Mouse (Mus musculus) lung, adult 2 months (tissue): ENCODE results near the gene Gbp2. TPM values are rescaled to one million over a fixed set of nuclear protein-coding genes. Genes with fewer than 3 reads are reported as not detected.

Experiments
- DNase-seq: peaks from one replicate; pipeline ENCODE4 v3.0.0; 2022
- H3K4me1 ChIP-seq: fragments of 200-500 bp; 2 replicates; pipeline ENCODE4 v1.6.1; 2011; ENCODE audit warnings: low read length; ENCODE audit not compliant: control insufficient read depth, insufficient read depth
- H3K4me3 ChIP-seq: fragments of 200-500 bp; replicated peaks from 2 replicates; pipeline ENCODE3; 2011; ENCODE audit warnings: low read depth, mild to moderate bottlenecking, control low read depth, low read length; ENCODE audit errors: extremely low read depth
- CTCF ChIP-seq: fragments of 200-500 bp; IDR thresholded peaks from 2 replicates; pipeline ENCODE4 v1.5.1; 2011; ENCODE audit warnings: mild to moderate bottlenecking, low read length, control low read depth; ENCODE audit not compliant: insufficient read depth
- POLR2A ChIP-seq: fragments of 200-500 bp; IDR thresholded peaks from 2 replicates; pipeline ENCODE4 v1.6.1; 2011; ENCODE audit warnings: low read depth, mild to moderate bottlenecking, control low read depth, low read length, borderline replicate concordance; ENCODE audit errors: extremely low read depth
- WGBS: fragments of 180-500 bp; shearing (Covaris S2); methylation state at CpG from one replicate; pipeline ENCODE4 v1.1.7; 2018; 5-methylcytosine and 5-hydroxymethylcytosine counted together
- polyA plus RNA-seq: library from polyadenylated mRNA; depleted of rRNA; stranded (reverse); fragments of >200 nt; gene quantifications from 2 replicates; pipeline ENCODE4 v1.2.3, GENCODE M21; 2012; rRNA removed

Gbp2 gene
- polyA plus RNA-seq, result 19.6 and 24.6 TPM in 2 replicates

GRCm38 (mm10) chr3:142620111-142620955 lies at the start of gene Gbp2:
Gbp2 (plus strand) TSS chr3:142620602.
- WGBS, result 3% methylated on average over 4 of the region's 4 CpGs
- peak; percentile 52 for DNase-seq
- TF ChIP-seq CTCF (no peak), POLR2A (no peak)
- peaks cover 7% of the 10 kb centered on the region for H3K4me1 ChIP-seq
- H3K4me3 ChIP-seq, result peak within 1 kb of the TSS; percentile 54

DNA sequence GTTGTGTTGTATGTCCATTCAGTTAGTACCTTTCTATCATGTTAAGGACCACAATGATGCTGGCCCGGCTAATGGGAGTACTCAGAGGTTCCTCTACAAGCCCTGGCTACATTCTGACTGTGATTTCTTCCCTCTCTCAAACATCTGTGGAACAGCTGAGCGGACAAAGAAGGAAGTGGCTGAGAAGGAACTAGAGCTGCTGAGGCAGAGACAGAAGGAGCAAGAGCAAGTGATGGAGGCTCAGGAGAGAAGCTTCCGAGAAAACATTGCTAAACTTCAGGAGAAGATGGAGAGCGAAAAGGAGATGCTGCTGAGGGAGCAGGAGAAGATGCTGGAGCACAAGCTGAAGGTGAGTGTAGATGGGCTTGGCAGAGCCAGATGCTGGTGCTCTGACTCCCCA lies 49.7 kb upstream of the Gbp2 start:
- no peak for DNase-seq
- no peaks in the 10 kb centered on the region for H3K4me1 ChIP-seq
- 91% methylated on average over 4 of the region's 4 CpGs for WGBS
- no peak overlapping the region for H3K4me3 ChIP-seq
- no peak for TF ChIP-seq CTCF
- TF ChIP-seq POLR2A, result no peak

DNA sequence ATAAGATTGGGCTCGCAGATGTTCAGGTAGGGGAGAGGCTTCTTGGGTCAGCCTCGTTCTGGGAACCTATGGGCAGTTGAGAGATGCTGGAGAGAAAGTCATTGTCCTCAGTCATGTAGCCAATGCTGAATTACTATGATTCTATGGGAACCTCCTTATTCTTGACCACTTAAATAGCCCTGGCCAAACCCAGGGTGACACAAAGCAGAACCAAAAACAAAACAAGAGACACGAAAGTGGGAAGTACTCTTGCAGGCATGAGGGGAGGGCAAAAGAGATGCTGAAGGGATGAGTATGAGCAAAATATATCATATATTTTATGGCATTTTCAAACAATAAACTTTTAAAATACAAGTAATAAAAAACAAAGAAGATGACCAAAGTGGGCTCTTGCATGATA lies 43.3 kb upstream of the Gbp2 start:
- TF ChIP-seq POLR2A (no peak), CTCF (no peak)
- no peaks in the 10 kb centered on the region for H3K4me1 ChIP-seq
- no peak for DNase-seq
- whole genome bisulfite sequencing, result 76% methylated on average over 3 of the region's 3 CpGs
- H3K4me3 ChIP-seq, result no peak overlapping the region

DNA sequence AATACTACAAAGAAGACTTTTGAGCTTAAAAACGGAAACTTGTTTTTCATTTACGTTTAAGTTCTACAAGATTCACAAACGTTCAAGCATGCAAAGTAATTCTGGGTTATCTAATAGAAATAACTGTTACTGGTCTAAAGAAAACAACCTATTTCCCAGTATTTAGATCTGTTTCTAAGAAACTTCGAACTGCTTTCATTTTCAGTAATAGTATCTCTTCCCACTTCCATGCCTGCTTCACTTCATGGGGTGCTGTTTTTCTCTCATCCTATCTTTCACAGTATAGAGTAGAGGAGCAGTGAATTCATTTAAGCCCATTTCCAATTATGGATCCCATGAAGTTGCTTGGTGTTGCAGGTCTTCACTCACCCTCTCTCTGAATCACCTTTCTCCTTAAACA lies 42.1 kb upstream of the Gbp2 start:
- no peaks in the 10 kb centered on the region for H3K4me1 ChIP-seq
- no peak overlapping the region for H3K4me3 ChIP-seq
- DNase-seq, result no peak
- WGBS, result 77% methylated on average over 4 of the region's 4 CpGs
- TF ChIP-seq POLR2A, result no peak
- no peak for TF ChIP-seq CTCF

DNA sequence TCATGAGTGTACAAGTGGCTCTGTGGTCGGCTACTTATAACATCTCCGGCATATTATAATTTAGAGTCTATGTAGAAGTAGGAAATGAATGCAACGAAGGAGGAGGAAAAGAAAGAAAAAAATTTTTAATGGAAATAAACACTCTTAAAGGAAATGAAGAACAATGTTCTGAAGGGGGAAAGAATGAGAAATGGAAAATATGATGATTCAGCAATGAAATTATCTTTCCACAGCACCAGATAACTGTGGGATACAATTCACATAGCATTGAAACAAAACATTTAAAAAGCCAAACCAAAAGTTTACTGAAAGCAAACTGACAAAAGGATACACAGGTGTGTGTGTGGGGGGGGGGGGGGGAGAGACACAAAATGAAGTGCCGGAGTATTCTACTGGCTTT lies 37.3 kb upstream of the Gbp2 start:
- no peak for DNase-seq
- 88% methylated on average over 4 of the region's 4 CpGs for WGBS
- peaks cover 2% of the 10 kb centered on the region; the same call in 1 of the 2 replicates for H3K4me1 ChIP-seq
- TF ChIP-seq CTCF, result no peak
- TF ChIP-seq POLR2A, result no peak
- no peak overlapping the region for H3K4me3 ChIP-seq

- TF ChIP-seq CTCF (no peak), POLR2A (no peak)
These were observed 33.0 kb upstream of the Gbp2 start for GRCm38 (mm10) chr3:142587386-142587785.

GRCm38 (mm10) chr3:142588888-142589287 lies 31.5 kb upstream of the Gbp2 start:
- 45% methylated on average over 2 of the region's 2 CpGs for WGBS
- DNase-seq, result no peak
- Histone ChIP-seq H3K4me3 (no peak overlapping the region), H3K4me1 (peaks cover 2% of the 10 kb centered on the region; the same call in 1 of the 2 replicates)
- TF ChIP-seq POLR2A (no peak), CTCF (no peak)

More at GRCm38 (mm10) chr3:142587386-142587785, 33.0 kb upstream of the Gbp2 start:
- no peak overlapping the region for H3K4me3 ChIP-seq
- DNase-seq, result no peak
- peaks cover 2% of the 10 kb centered on the region; the same call in 1 of the 2 replicates for H3K4me1 ChIP-seq

DNA sequence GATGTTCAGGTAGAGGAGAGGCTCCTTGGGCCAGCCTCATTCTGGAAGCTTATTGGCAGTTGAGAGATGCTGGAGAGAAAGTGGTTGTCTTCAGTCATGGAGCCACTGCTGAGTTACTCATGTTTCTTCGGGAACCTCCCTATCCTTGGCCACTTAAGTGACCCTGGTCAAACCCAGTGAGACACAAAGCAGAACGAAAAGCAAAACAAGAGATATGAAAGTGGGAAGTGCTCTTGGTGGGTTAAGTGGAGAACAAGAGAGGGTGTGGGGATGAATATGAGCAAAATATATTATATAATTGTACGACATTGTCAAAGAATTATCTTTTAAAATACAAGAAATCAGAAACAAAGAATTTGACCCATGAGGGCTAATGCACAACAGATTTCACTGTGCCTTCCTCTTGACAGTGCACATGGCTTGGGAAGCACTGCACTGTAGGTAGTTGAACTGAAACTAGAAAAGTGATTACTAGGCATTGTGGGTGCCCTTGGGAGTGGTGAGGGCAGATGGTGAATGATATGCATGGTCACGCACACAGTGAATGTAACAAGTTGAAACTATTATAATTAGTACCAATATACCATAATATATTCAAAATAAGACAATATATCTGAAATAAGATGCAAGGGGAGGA lies 29.9 kb upstream of the Gbp2 start:
- 73% methylated on average over 4 of the region's 4 CpGs for WGBS
- no peak overlapping the region for H3K4me3 ChIP-seq

DNA sequence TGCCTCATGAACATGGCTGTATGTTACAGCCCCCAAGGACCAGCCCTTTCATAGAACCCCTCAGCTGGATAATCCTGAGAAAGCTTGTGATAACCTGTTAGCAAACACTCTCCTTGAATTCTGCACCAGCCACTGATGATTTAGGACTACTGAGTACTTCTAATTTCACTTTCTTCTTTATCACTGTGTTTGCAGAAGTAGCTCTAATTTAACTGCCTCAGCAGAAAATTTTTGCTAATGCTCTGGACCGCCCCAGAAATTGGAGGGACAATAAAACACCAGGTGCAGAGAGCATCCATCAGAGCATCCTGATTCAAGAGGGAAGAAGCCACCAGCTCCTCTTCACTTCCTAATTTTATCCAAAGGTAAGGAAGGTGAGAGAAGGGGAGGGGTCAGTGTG lies 25.9 kb upstream of the Gbp2 start, which contains the start of gene Gbp2b:
TSS of gene Gbp2b (plus strand) at position 301 of the 400 bp plus-strand sequence.
- DNase-seq, result no peak
- 81% methylated on average over 1 of the region's 1 CpGs for WGBS

More for the DNA sequence above, 29.9 kb upstream of the Gbp2 start:
- peaks cover 2% of the 10 kb centered on the region; the same call in 1 of the 2 replicates for H3K4me1 ChIP-seq
- DNase-seq, result no peak
- TF ChIP-seq POLR2A, result no peak
- TF ChIP-seq CTCF, result no peak

DNA sequence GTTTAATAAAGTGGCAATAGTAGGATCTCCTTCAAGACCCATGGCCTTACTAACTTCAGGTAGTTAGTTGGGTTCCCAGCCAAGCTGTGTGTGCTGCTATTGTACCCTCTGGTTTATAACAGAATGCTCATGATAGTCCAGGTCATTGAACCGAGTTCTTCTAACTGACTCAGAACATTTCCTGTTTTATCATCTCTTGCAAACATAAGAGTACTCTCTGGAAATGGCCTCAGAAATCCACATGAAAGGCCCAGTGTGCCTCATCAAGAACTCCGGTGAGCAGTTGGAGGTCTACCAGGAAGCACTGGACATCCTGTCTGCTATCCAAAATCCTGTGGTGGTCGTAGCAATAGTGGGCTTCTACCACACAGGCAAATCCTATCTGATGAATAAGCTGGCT lies 22.5 kb upstream of the Gbp2 start:
- Histone ChIP-seq H3K4me3 (no peak overlapping the region), H3K4me1 (no peaks in the 10 kb centered on the region)
- WGBS, result 56% methylated on average over 3 of the region's 3 CpGs
- TF ChIP-seq CTCF (no peak), POLR2A (no peak)
- DNase-seq, result no peak

More for the DNA sequence above, 25.9 kb upstream of the Gbp2 start, which contains the start of gene Gbp2b:
- TF ChIP-seq CTCF (no peak), POLR2A (no peak)
- Histone ChIP-seq H3K4me3 (no peak within 1 kb of the TSS), H3K4me1 (no peaks in the 10 kb centered on the region)

GRCm38 (mm10) chr3:142601675-142602074 lies 18.7 kb upstream of the Gbp2 start:
- no peak for TF ChIP-seq POLR2A
- Histone ChIP-seq H3K4me1 (no peaks in the 10 kb centered on the region), H3K4me3 (no peak overlapping the region)
- no peak for DNase-seq
